Mouse (Mus musculus) midbrain, postnatal 0 days (tissue): ENCODE results near the gene Rxfp4. TPM values are rescaled to one million over a fixed set of nuclear protein-coding genes. Genes with fewer than 3 reads are reported as not detected.

Experiments used
- ATAC-seq: fragments of 200-750 bp; cut with Nextera tagmentation; 2 replicates; pipeline ENCODE4 v1.8.0; 2017; ENCODE audit warnings: moderate number of reproducible peaks, mild to moderate bottlenecking, moderate TSS enrichment, moderate library complexity; ENCODE audit not compliant: low FRiP score
- DNase-seq: peaks from one replicate; pipeline ENCODE4 v3.0.0-alpha.2; 2015; ENCODE audit warnings: low spot score
- H3K27ac ChIP-seq: fragments of 300-500 bp; sonication (generic); 2 replicates; pipeline ENCODE4 v1.5.1; 2014; ENCODE audit warnings: low read depth, mild to moderate bottlenecking, low read length, mixed read lengths
- H3K27me3 ChIP-seq: fragments of 300-500 bp; sonication (generic); 2 replicates; pipeline ENCODE4 v1.6.1; 2014; ENCODE audit warnings: low read length, control low read depth, mixed read lengths; ENCODE audit not compliant: insufficient read depth
- H3K36me3 ChIP-seq: fragments of 300-500 bp; sonication (generic); 2 replicates; pipeline ENCODE4 v1.6.1; 2014; ENCODE audit warnings: low read length, control low read depth, mixed read lengths; ENCODE audit not compliant: insufficient read depth
- H3K4me1 ChIP-seq: fragments of 300-500 bp; sonication (generic); 2 replicates; pipeline ENCODE4 v1.6.1; 2014; ENCODE audit warnings: mild to moderate bottlenecking, control low read depth, antibody characterized with exemption, low read length, mixed read lengths; ENCODE audit not compliant: insufficient read depth
- H3K4me2 ChIP-seq: fragments of 300-500 bp; sonication (generic); 2 replicates; pipeline ENCODE4 v1.6.1; 2014; ENCODE audit warnings: low read depth, mild to moderate bottlenecking, low read length, mixed read lengths; ENCODE audit not compliant: poor library complexity, severe bottlenecking
- H3K4me3 ChIP-seq: fragments of 300-500 bp; sonication (generic); 2 replicates; pipeline ENCODE4 v1.5.1; 2014; ENCODE audit warnings: low read depth, mild to moderate bottlenecking, low read length, moderate library complexity
- H3K9ac ChIP-seq: fragments of 300-500 bp; sonication (generic); replicated peaks from 2 replicates; pipeline ENCODE4 v1.6.1; 2014; ENCODE audit warnings: mild to moderate bottlenecking, low read length, moderate library complexity, mixed read lengths; ENCODE audit not compliant: poor library complexity, severe bottlenecking
- H3K9me3 ChIP-seq: fragments of 300-500 bp; sonication (generic); 2 replicates; pipeline ENCODE4 v1.6.1; 2016; ENCODE audit warnings: low read length, control low read depth
- CTCF ChIP-seq: IDR thresholded peaks from 2 replicates; pipeline ENCODE4 v1.5.1; 2016; ENCODE audit warnings: antibody characterized with exemption, mild to moderate bottlenecking
- WGBS: fragments of 180-500 bp; shearing (Covaris S2); extraction: QIAGEN DNeasy Blood & Tissue Kit; methylation state at CpG from one replicate; pipeline ENCODE4 v1.1.7; 2014; 5-methylcytosine and 5-hydroxymethylcytosine counted together
- polyA plus RNA-seq: library from polyadenylated mRNA; unstranded; fragments of >200 nt; fragmentation: Nextera tagmentation; extraction: Ambion mirVana; gene quantifications from 2 replicates; pipeline ENCODE4 v1.2.1, GENCODE M21; 2015
- total RNA-seq: library from RNA; depleted of rRNA; stranded (reverse); fragments of >200 nt; gene quantifications from 2 replicates; pipeline ENCODE4 v1.2.3, GENCODE M21; 2014

Gene Rxfp4
- total and polyA plus RNA-seq, 2 experiments from 2014 or later = not detected

DNA sequence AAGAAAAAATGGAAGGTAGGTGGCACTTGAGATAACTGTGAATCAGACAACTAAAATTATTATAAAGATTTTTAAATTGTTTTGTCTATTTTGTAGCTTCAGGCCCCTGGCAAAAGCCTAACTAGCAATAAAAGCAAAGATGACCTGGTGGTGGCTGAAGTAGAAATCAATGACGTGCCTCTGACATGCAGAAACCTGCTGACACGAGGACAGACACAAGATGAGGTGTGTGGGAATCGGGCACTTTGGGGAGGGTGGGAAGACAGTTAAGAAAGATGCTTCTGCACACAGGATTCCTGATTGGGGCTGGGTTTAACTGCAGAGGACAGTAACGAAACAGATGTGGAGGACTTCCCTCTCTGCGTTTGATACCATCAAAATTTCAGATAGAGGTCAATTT, 36.1 kb upstream of the Rxfp4 start:
- Histone ChIP-seq H3K27ac (no peak overlapping the region), H3K36me3 (peaks cover 30% of the 10 kb centered on the region), H3K4me2 (no peak overlapping the region), H3K9ac (no peak overlapping the region), H3K27me3 (no peaks in the 10 kb centered on the region), H3K4me3 (no peak overlapping the region), H3K9me3 (no peaks in the 10 kb centered on the region), H3K4me1 (no peaks in the 10 kb centered on the region; the same call in 1 of the 2 replicates)
- 92% methylated on average over 5 of the region's 5 CpGs for WGBS
- TF ChIP-seq CTCF = no peak
- ATAC-seq (no peak), DNase-seq (no peak)

DNA sequence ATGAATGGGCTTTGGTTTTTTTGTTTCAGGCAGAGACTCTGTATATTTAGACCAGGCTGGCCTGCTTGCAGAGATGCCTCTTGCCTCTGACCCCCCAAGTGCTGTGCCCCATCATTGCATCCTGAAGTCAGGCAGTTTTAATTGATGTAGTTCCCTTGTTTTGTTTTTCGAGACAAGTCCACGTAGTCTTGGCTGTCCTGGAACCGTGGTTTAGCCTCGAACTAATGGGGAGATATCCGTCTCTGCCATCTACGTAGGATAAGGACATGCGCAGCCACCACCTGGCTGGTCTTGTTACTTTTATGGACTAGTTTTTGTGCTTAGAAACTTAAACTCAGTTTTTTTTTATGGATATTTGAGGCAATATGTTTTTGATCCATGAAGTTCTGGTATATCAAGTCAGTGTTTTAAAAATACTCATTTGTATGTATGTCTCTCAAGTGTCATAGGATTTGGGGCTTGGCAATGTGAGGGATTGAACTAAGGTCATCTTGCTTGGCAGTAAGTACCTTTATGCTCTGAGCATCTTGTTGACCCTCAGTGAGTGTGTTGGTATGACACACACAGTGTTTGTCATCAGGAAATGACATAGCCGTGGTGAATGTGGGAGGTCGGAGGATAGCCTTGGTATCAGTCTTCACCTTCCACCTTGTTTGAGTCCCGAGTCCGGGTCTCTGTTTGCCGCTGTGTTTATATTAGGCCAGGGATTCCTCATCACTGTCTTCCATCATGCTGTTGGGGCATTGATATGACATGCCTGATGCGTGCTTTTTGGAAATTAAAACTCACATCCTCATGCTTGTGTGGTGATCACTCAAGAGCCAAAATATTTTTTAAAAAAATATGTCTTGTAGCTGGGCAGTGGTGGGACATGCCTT, 34.0 kb upstream of the Rxfp4 start:
- H3K36me3 ChIP-seq = peaks cover 22% of the 10 kb centered on the region
- no peaks in the 10 kb centered on the region for H3K27me3 ChIP-seq
- peak overlapping the region; percentile 70 for H3K4me3 ChIP-seq
- ATAC-seq (no peak), DNase-seq (no peak)
- TF ChIP-seq CTCF = no peak
- H3K4me2 ChIP-seq = peak overlapping the region; percentile 70
- no peaks in the 10 kb centered on the region for H3K9me3 ChIP-seq
- H3K4me1 ChIP-seq = no peaks in the 10 kb centered on the region; the same call in 1 of the 2 replicates
- 53% methylated on average over 13 of the region's 13 CpGs for WGBS
- H3K9ac ChIP-seq = peak overlapping the region; percentile 95
- H3K27ac ChIP-seq = peak overlapping the region; percentile 95

DNA sequence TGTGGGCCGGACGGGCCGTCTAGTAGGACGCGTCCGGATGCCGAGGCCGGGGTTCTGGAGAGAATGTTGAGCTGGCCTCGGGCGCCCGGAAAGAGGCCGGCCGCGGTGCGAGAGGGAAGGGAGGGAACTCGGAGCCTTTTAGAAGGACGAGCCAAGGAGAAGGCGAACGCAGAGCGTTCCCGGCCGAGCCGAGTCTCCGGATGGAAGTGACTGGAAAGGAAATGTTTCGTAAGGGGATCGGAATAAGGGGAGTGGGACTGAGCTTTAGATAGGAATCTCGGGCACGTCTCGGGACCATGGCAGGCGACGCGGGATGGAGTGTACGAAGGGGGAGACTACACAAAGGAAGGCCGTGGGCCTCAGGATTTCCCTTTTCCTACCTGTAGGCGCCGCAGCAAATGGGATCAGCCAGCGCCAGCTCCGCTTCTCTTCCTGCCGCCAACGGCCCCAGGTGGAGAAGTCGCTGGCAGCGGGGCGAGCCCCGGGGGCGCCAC, 33.1 kb upstream of the Rxfp4 start:
- Histone ChIP-seq H3K27me3 (no peaks in the 10 kb centered on the region), H3K9ac (peak overlapping the region; percentile 95), H3K27ac (peak overlapping the region; percentile 95), H3K4me3 (peak overlapping the region; percentile 70), H3K9me3 (no peaks in the 10 kb centered on the region), H3K4me1 (no peaks in the 10 kb centered on the region; the same call in 1 of the 2 replicates), H3K4me2 (peak overlapping the region; percentile 70), H3K36me3 (peaks cover 20% of the 10 kb centered on the region)
- TF ChIP-seq CTCF = peak; percentile 58
- under 1% methylated on average over 39 of the region's 45 CpGs for WGBS
- peak; percentile 81 for DNase-seq
- peak; percentile 70 for ATAC-seq

DNA sequence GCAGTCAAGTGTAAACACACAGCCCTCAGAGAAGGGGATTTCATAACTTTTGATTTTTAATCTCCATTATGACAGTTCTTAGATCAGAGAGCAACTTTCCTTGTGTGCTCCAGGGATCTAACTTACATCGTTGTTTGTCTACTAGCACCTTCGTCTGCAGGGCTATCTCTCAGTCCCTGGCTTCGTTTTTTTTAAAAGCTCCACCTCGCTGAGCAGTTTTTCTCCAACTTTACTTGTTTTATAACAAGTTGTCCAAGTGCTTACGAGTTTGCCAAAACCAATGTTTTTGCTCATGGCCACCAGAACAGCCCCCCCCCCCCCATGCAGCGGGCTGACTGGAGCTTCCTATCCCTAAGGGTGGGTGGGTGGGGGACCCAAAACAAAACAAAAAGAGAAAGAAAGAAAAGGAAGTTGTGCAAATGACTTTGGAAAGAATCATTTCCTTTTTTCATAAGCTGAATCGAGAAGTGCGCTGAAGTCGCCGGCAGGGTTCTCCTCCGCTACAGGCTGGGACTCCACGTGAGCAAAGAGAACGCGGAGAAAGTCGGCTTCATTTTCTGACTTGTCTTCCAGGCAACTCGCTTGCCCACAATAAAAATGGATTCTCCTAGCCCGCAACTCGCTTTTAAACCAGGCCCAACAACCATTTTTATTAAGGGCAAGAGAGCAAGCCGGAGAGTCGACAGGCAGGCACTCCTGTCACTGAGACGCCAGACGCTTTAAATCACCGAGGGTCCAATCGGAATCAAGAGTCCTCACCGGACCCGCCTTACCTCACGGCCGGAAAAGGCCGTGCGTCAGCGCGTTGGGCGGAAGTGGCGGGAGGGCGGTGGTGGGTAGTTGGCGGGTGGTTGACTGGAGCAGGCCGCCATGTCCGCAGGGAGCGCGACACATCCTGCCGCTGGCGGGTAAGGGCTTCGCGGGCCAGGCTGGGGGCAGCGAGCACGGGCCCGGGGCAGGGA, 32.3 kb upstream of the Rxfp4 start, which contains the start of gene Khdc4:
Gene Khdc4, plus strand, starts transcription at position 824 of the 962 bp plus-strand sequence.
- no peaks in the 10 kb centered on the region; the same call in 1 of the 2 replicates for H3K4me1 ChIP-seq
- peak; percentile 100 for DNase-seq
- peak within 1 kb of the TSS; percentile 95 for H3K9ac ChIP-seq
- no peaks in the 10 kb centered on the region for H3K9me3 ChIP-seq
- 0 out of 2 replicates have a peak, but pooled peaks have one; percentile 13 for TF ChIP-seq CTCF
- H3K36me3 ChIP-seq = peaks cover 13% of the 10 kb centered on the region
- peak within 1 kb of the TSS; percentile 70 for H3K4me2 ChIP-seq
- H3K27me3 ChIP-seq = no peaks in the 10 kb centered on the region
- H3K27ac ChIP-seq = peak within 1 kb of the TSS; percentile 95
- peak; percentile 99 for ATAC-seq
- under 1% methylated on average over 47 of the region's 47 CpGs for WGBS
- H3K4me3 ChIP-seq = peak within 1 kb of the TSS; percentile 70

DNA sequence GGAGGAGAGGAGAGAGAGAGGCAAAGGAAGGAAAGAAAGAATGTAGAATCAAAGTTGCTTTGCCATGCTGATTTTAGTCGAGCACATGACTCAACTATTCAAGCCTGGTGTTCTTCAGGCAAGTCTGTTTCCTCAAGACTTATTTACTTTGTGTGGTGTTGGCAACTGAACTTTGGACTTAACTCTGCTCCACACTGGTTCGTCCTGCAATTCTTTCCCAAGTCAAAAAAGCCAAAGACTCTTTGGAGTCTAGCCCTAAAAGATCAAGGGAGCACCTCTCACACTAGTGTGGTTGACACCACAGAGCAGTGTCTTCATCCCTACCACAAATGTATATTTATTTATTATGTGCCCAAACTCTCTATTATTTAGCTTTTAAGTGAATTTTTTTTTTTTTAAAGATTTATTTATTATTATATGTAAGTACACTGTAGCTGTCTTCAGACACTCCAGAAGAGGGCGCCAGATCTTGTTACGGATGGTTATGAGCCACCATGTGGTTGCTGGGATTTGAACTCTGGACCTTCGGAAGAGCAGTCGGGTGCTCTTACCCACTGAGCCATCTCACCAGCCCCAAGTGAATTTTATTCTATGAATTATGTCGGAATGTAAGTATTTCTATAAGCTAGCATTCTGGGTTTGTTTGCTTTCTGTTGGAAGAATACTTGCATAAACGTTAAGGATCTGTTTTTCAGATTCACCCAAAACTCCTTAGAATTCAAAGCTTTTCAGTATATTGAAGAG, 31.5 kb upstream of the Rxfp4 start:
- 57% methylated on average over 7 of the region's 8 CpGs for WGBS
- peaks cover 4% of the 10 kb centered on the region; the same call in 1 of the 2 replicates for H3K36me3 ChIP-seq
- no peaks in the 10 kb centered on the region; the same call in 1 of the 2 replicates for H3K4me1 ChIP-seq
- H3K9me3 ChIP-seq = no peaks in the 10 kb centered on the region
- no peak overlapping the region for H3K9ac ChIP-seq
- peak overlapping the region; percentile 58 for H3K4me2 ChIP-seq
- peak; percentile 4; the same call in 1 of the 2 replicates for TF ChIP-seq CTCF
- ATAC-seq = no peak
- DNase-seq = no peak
- H3K27me3 ChIP-seq = no peaks in the 10 kb centered on the region
- peak overlapping the region; percentile 70 for H3K4me3 ChIP-seq
- no peak overlapping the region for H3K27ac ChIP-seq
